In the genomic region with DNA sequence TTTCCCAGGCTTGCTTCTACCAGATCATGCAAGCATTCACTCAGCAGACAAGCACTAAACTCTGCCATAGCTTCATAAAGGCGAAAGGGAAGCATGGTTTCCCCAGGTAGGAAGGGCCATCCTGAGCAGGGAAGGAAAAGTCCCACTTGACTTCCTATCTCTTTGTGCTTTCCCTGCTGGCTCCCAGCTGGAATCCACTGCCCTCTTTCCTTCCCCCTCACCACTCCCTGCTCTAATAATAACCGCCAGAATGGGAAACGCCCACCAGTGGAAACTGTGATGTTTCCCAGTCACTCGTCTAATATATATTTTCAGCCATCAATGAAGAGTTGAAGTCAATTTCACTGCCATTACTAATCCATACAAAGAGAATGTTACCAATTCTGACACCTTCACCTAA, we compare ENCODE assay signal across 36 mouse cellular contexts. TPM values are rescaled to one million over a fixed set of nuclear protein-coding genes. Genes with fewer than 3 reads are reported as not detected.
DNase-seq lines count a peak whose midpoint lies in the region; ATAC-seq lines count a peak whose summit lies in the region.
"Had no signal": no experiment of that assay in that cellular context is flagged by ENCODE, and none has a peak within 500 bp of the region (broad histone marks: within the 10 kb centered on the region; RNA-seq: fewer than 3 reads in every experiment).

No protein-coding gene starts in this region.

- no peaks in the 10 kb centered on the region for H3K27me3 ChIP-seq in heart, embryonic 11.5 days (ENCODE audit: control insufficient read depth, insufficient read depth, low read length)
- H3K27me3 ChIP-seq: CH12.LX; embryonic facial prominence, embryonic 12.5 days; embryonic facial prominence, embryonic 15.5 days; hindbrain, embryonic 12.5 days; hindbrain, embryonic 15.5 days; Patski had no signal

- ATAC-seq in heart, embryonic 11.5 days (replicated peaks; ENCODE audit: insufficient number of reproducible peaks, low FRiP score, low TSS enrichment): no peak
- ATAC-seq: forebrain, embryonic 14.5 days; forebrain, postnatal 0 days; intestine, postnatal 0 days; Patski had no signal

- no peak overlapping the region for H3K27ac ChIP-seq in heart, embryonic 11.5 days (ENCODE audit: low read depth, low read length)
- H3K27ac ChIP-seq: embryonic facial prominence, embryonic 12.5 days; embryonic facial prominence, embryonic 15.5 days; gastrocnemius, adult 2 months; hindbrain, embryonic 12.5 days; hindbrain, embryonic 15.5 days had no signal

- no peak overlapping the region for H3K4me3 ChIP-seq in heart, embryonic 11.5 days (ENCODE audit: low read depth, low read length)
- H3K4me3 ChIP-seq: embryonic facial prominence, embryonic 12.5 days; embryonic facial prominence, embryonic 15.5 days; gastrocnemius, adult 2 months; hindbrain, embryonic 12.5 days; hindbrain, embryonic 15.5 days had no signal

- peaks cover 3% of the 10 kb centered on the region; the same call in 1 of the 2 replicates for H3K4me1 ChIP-seq in heart, embryonic 11.5 days (ENCODE audit: control insufficient read depth, insufficient read depth, low read length)
- H3K4me1 ChIP-seq: embryonic facial prominence, embryonic 12.5 days; embryonic facial prominence, embryonic 15.5 days; hindbrain, embryonic 12.5 days; hindbrain, embryonic 15.5 days had no signal

- intact Hi-C loops in heart, postnatal 36 days (cut with DNase I): loop anchor here (5.0 kb wide), 1 partner anchor 38 kb away; no protein-coding TSS in a partner anchor
- intact Hi-C loops in heart, postnatal 10 days (cut with DNase I): no loop called here

- no peaks in the 10 kb centered on the region for H3K36me3 ChIP-seq in heart, embryonic 11.5 days (ENCODE audit: control insufficient read depth, insufficient read depth, low read length)
- H3K36me3 ChIP-seq: embryonic facial prominence, embryonic 12.5 days; embryonic facial prominence, embryonic 15.5 days; G1E; hindbrain, embryonic 12.5 days; hindbrain, embryonic 15.5 days had no signal

- no peak overlapping the region for H3K9ac ChIP-seq in heart, embryonic 11.5 days (ENCODE audit: low read depth, low read length)
- H3K9ac ChIP-seq: embryonic facial prominence, embryonic 12.5 days; embryonic facial prominence, embryonic 15.5 days; forebrain, postnatal 0 days; hindbrain, embryonic 12.5 days; hindbrain, embryonic 15.5 days had no signal

- H3K9me3 ChIP-seq in heart, embryonic 11.5 days (replicated peaks; ENCODE audit: control insufficient read depth, low read length): no peaks in the 10 kb centered on the region
- H3K9me3 ChIP-seq: embryonic facial prominence, embryonic 12.5 days; embryonic facial prominence, embryonic 15.5 days; G1E; hindbrain, embryonic 12.5 days; hindbrain, embryonic 15.5 days had no signal

- WGBS in heart, embryonic 11.5 days (ENCODE audit: insufficient replicate concordance): 35% methylated on average over 4 of the region's 4 CpGs

- no peak overlapping the region for H3K4me2 ChIP-seq in heart, embryonic 11.5 days
- H3K4me2 ChIP-seq: embryonic facial prominence, embryonic 12.5 days; embryonic facial prominence, embryonic 15.5 days; hindbrain, embryonic 12.5 days; hindbrain, embryonic 15.5 days had no signal

- DNase-seq in heart, adult 18-20 months: peak; percentile 17 to 60
- DNase-seq in heart, adult 9 months (ENCODE audit: low spot score in 2 of 2): peak; percentile 35 to 59
- DNase-seq in heart, postnatal 36 days: no peak
- peak; percentile 7 for DNase-seq in lung, postnatal 10 days
- no peak for DNase-seq in lung, postnatal 14 days
- peak; percentile 21 to 24 for DNase-seq in heart, postnatal 10 days
- no peak for DNase-seq in right cerebral cortex, adult 2 months (ENCODE audit: low spot score in 2 of 2)
- DNase-seq: adrenal gland, postnatal 10 days; adrenal gland, postnatal 36 days; B cell, adult 2 months; cerebellum, adult 11 months; cerebellum, adult 2 months; cerebellum, adult 9-11 months; cerebellum, postnatal 25 days; forebrain, postnatal 0 days; gastrocnemius, adult 2 months; gastrocnemius, postnatal 14 days; kidney, adult 8-10 months had no signal

RNA-seq across cellular contexts. Expression of gene Lrrc72, which starts 28.8 kb away (rescaled TPM):
- not detected for total RNA-seq in heart, adult 18-20 months (2021)
- not detected in 2 replicates for polyA plus RNA-seq in heart, embryonic 11.5 days (2014; fragmentation: Nextera tagmentation; extraction: Ambion mirVana)
- not detected for total RNA-seq in heart, postnatal 36 days (2021)
- total RNA-seq in heart, postnatal 10 days (2021): not detected
- total RNA-seq: adrenal gland, adult 18-20 months; adrenal gland, postnatal 10 days; adrenal gland, postnatal 36 days; CH12.LX; common myeloid progenitor, adult 5-6 weeks; forebrain, postnatal 0 days; G1E; gastrocnemius, adult 2 months; gastrocnemius, postnatal 14 days; gastrocnemius, postnatal 4 days; hematopoietic stem cell, adult 5-6 weeks had no signal
- polyA plus RNA-seq: cerebellum, adult 2 months; embryonic facial prominence, embryonic 12.5 days; embryonic facial prominence, embryonic 15.5 days; forebrain, embryonic 11.5 days; forebrain, embryonic 14.5 days; forebrain, postnatal 0 days; frontal cortex, adult 2 months; G1E; heart, embryonic 14.5 days; hindbrain, embryonic 12.5 days; hindbrain, embryonic 15.5 days; intestine, embryonic 14.5 days; intestine, postnatal 0 days; Patski had no signal

Comparison
In these comparisons a context has a peak if more than half of its experiments do, and no peak if none do; other contexts are left out.
1. DNase-seq: peak in heart, adult 18-20 months (2 of 2), heart, adult 9 months (2 of 2), lung, postnatal 10 days (single experiment) and heart, postnatal 10 days (2 of 2); none in heart, postnatal 36 days (0 of 2), lung, postnatal 14 days (single experiment) and right cerebral cortex, adult 2 months (0 of 2).